Mouse (Mus musculus): Measurements from ENCODE around the gene Myh14.
A peak's percentile ranks its signal among the peaks of the same experiment; 100 is the strongest.
"Not testable (repeated sequence)": the region's sequence is repeated elsewhere in the genome, so short reads cannot be mapped to it uniquely, and the experiment has no call there.

The Myh14 gene

DNA sequence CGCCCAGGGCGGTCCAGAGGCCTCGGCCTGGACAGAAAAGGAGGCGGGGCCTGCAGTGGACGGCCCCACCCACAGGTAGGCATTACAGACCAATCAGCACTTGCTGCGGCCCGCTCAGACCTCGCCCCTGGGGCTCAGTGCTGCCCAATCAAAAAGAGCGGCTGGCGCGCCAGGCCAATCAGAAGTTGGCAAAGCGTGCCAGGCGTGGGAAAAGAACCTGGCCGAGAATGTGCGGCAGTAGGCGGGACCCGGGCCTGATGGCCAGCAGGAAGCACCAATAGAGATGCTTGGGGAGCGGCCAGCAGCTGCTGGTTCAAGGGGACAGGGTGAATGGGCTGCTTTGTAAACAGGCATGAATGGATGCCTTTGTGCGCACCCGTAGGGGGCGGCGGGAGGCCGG is at the start of gene Myh14:
TSS of gene Myh14 (minus strand) at position 41 of the 400 bp plus-strand sequence.
- peak; percentile 93 for DNase-seq (ENCODE audit: low read depth, low spot score)

DNA sequence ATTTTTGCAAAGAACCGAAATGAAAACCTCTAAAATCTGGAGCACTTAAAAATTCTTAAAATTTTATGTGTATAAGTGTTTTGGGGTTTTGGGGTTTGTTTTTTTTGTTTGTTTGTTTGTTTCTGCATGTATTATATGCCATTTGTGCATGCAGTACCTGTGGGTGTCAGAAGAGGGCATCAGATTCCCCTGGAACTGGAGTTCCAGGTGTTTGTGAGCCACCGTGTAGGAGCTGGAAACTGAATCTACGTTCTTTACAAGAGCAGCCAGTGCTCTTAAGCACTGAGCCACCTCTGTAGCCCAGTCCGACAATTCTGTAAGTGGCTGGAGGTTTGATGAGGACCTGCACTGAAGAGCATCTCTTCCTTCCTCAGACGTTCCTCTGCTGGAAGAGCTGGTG is 39.2 kb upstream of the Myh14 start:
- DNase-seq (ENCODE audit: low read depth, low spot score) = no peak

- no peak for DNase-seq (ENCODE audit: low read depth, low spot score)
These were observed 37.9 kb upstream of the Myh14 start, which contains the start of gene Izumo2 for GRCm38 (mm10) chr7:44708574-44708973. TSS of gene Izumo2 (plus strand) at chr7:44708742.

DNA sequence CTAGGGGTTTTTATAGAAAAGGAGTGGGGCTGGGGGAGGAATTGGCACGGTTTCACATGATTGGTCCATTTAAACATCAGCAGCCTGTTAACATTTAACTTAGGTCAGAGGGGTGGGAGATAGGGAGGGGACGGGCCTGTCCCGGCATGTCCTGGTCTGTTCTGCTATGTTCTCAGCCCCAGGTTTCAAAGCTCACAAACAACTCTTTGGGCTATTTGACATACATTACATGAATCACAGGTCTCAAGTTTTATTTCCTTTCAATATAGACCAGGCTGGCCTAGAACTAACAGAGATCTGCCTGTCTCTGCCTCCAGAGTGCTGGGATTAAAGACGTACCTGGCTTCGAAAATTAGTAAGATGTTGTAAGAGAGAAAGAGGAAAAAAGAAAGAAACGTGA is 37.5 kb upstream of the Myh14 start:
- not testable (repeated sequence) for DNase-seq (ENCODE audit: low read depth, low spot score)

DNA sequence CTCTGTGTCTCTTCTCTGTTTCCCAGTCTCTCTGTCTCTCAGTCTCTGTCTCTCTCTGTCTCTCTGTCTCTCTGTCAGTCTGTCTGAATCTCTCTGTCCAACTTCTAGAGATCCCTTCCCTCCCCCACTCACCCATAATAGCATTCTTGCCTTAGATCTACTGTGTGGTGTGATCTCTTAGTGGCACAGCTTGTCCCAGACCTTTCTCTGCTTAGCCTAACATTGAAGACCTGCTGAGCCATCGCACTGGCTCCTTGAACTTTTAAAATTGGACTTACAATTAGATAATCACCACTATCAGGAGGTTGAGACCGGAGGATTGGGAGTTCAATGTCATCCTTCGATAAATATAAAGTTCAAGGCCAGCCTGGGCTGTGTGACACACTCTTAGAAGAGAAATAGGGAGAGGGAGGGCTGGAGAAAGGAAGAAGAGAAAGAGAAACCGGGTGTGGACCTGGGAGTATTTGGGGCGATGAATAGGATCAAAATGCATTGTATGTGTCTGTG is 36.6 kb upstream of the Myh14 start:
- no peak for DNase-seq (ENCODE audit: low read depth, low spot score)

GRCm38 (mm10) chr7:44706322-44706721 is 35.7 kb upstream of the Myh14 start:
- no peak for DNase-seq (ENCODE audit: low read depth, low spot score)

DNA sequence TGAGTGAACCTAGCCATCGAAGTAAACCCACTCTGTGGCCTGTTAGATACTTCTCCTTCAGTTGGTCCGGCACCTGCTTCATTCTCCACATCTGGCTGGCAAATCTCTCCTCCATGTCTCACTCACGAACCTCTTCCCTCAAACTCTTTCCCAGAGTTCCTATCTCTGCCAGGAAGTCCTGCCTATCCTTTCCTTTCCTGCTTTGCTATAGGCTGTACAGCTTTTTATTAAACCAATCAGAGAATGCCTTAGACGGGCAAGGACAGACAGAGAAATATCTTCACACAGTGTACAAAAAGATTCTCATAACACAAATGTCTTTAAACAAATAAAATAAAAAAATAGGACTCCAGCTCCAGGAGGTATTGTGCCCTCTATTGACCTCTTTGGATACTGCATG is 34.4 kb upstream of the Myh14 start:
- no peak for DNase-seq (ENCODE audit: low read depth, low spot score)

- DNase-seq (ENCODE audit: low read depth, low spot score) = no peak
These were observed 33.7 kb upstream of the Myh14 start for GRCm38 (mm10) chr7:44704363-44704762.

- DNase-seq (ENCODE audit: low read depth, low spot score) = no peak
These were observed 32.3 kb upstream of the Myh14 start for GRCm38 (mm10) chr7:44702985-44703384.

DNA sequence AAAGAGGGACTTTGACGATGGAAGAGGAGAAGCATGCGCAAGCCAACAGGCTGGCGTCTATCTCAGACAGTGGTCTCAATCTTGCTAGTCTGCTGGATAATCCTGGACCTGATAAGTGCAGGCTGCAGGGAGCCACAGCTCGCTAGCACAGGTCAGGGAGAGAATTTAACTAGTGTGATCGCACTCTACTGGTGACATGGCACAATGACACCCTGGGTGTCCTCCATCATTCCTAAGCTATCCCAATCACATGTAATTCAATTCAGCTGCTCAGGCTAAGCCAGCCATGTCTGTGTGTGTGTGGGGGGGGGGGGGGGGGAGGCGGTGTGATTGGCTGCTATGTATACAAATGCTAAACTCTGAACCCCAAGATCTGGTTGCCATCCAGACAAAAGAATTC is 31.3 kb upstream of the Myh14 start:
- peak; percentile 18 for DNase-seq (ENCODE audit: low read depth, low spot score)

- DNase-seq (ENCODE audit: low read depth, low spot score) = no peak
These were observed 27.3 kb upstream of the Myh14 start for GRCm38 (mm10) chr7:44697980-44698379.

DNA sequence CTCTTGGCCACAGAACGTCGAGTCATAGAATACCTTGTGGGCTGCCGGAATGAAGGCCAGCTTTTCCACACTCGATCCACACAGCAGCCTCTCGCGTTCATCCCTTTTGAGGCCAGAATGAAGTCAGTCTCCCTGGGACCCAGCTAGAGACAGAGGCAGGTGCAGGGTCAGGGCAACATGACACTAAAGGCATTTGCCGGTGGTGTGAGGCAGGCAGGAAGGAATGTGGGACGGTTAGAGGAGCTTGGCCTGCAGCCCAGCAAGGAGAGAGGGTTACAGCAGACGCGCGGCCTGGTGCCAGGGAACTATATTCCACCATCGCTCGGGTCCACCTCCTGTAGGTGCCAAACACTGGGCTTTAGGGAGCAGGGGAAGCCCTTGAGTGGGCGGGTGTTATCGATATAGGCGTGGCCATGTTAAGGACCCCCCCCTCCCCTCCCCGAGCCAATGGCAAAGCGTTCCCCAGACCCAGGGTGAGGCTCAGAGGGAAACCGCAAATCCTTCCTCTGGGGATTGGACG is 26.6 kb upstream of the Myh14 start:
- DNase-seq (ENCODE audit: low read depth, low spot score) = peak; percentile 76

GRCm38 (mm10) chr7:44695223-44695622 is 24.6 kb upstream of the Myh14 start:
- DNase-seq (ENCODE audit: low read depth, low spot score) = no peak

- DNase-seq (ENCODE audit: low read depth, low spot score) = no peak
These were observed 23.0 kb upstream of the Myh14 start for GRCm38 (mm10) chr7:44693427-44694175.

DNA sequence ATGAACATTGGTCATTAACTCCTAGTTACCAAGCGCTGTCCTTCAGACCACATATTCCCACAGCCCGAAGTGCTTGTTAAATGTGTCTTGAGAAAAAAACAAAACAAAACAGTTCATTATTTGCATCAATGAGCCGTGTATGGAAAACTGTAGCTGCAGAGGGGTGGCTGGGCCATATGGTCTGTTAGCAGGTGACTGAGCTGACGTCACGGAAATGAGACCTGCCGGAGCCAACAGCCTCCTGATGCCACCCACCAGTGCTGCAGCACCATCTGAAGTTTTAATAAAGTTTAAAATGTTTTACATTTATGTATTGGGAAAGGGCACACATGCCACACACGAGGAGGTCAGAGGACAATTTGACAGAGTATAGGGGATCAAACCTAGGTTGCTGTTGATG is 18.7 kb upstream of the Myh14 start:
- DNase-seq (ENCODE audit: low read depth, low spot score) = no peak

GRCm38 (mm10) chr7:44688890-44689289 is 18.2 kb upstream of the Myh14 start:
- DNase-seq (ENCODE audit: low read depth, low spot score) = no peak

DNA sequence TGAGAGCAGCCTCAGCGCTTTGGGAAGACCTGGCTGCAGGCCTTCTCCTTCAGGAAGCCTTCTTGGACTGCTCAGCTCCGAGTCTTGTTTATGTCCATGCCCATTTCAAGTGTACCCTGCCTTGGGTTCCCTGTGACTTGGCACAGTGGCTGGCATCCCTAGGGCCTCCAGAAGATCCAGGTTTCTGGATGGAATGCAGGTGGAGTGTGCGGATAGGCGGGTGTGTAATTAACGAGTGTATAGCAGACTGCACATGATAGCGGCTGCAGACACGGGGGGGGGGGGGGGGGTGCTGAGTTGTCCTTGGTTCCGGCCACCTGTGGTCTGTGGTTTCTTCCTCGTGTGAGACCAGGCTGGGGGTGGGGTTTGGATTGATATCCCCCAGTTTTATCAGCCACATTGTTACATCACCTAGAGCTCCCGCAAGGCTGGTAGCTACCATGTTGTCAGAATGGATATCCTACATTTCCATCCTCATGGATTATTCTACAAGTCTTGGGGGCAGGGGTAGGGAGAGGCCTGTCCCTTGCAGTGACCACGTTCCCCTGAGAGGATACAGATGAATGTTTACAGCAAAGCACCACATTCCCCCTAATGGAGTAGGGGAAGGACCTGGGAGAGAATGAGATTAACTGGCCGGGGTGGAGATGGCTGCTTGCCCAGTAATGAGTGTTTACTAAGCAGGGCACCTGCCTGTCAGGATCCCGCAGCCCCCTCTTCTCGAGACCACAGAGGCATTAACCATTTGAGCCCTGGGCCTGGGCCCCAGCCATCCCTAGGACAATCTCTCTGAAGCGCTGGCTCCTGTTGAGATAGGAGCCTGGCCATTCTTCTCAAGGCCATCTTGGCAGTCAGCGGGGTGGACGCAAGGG is 15.1 kb upstream of the Myh14 start:
- DNase-seq (ENCODE audit: low read depth, low spot score) = no peak

- DNase-seq (ENCODE audit: low read depth, low spot score) = no peak
These were observed 13.0 kb upstream of the Myh14 start for GRCm38 (mm10) chr7:44683656-44684055.

GRCm38 (mm10) chr7:44676611-44677010 is 6.0 kb upstream of the Myh14 start:
- DNase-seq (ENCODE audit: low read depth, low spot score) = peak; percentile 29

GRCm38 (mm10) chr7:44676126-44676525 is 5.5 kb upstream of the Myh14 start:
- DNase-seq (ENCODE audit: low read depth, low spot score) = no peak

DNA sequence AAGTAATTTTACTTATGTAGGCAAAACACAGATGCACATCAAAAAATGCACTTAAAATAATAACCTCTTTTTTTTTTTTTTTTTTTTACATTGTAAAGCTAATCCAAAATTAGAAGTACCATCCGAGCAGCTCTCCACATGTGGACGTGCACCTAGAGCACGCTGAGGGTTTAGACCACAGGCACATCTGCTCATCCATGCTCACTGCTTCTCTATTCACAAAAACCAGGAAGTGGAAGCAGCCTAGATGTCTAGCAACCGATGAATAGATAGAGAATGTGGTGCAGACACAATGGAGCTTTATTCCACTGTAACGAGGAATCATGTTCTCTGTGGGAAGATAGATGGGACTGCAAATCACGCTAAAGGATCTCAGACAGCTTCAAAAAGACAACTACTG is 4.5 kb upstream of the Myh14 start:
- DNase-seq (ENCODE audit: low read depth, low spot score) = no peak

DNA sequence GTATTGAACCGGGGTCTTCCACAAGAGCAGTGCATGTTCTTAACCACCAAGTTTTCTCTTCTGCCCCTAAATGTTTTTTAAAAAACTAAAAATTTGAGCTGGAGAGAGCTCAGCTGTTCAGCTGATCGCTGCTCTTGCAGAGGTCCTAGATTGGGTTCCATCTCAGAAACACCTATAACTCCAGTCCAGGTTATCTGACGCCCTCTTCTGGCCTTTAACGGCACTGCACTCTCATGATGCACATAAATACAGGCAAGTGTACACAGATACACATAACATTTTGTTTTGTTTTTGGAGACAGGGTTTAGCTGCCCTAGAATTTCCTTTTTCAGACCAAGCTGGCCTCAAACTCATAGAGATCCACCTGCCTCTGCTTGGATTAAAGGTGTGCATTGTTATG is 3.9 kb upstream of the Myh14 start:
- no peak for DNase-seq (ENCODE audit: low read depth, low spot score)

Measured in skeletal muscle tissue, adult 2 months (tissue).